Mouse (Mus musculus): ENCODE measurements around the gene Olfr356. TPM values are rescaled to one million over a fixed set of nuclear protein-coding genes. Genes with fewer than 3 reads are reported as not detected.

The Olfr356 gene
- not detected in 2 replicates for polyA plus RNA-seq (2015; fragmentation: Nextera tagmentation; extraction: Ambion mirVana)

DNA sequence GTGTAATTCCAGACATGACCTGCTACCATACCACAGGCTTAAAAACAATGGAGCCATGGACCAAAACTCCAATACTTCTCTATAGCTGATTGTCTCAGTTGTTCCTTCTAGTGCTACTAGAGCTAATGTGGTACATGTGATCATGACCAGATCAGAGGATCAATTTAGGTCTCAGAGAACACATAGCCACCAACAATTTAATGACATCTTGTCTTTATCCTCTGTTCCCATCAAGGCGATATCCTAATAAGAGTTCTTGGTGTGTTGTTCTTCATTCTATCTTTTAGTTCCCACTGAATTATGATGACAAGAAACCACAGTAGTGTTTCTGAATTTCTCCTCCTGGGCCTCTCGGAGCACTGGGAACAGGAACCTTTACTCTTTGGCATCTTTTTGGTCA is at the start of gene Olfr356:
TSS of gene Olfr356 (plus strand) at position 301 of the 400 bp plus-strand sequence.
- WGBS, result 78% methylated on average over 2 of the region's 2 CpGs
- no peaks in the 10 kb centered on the region for H3K36me3 ChIP-seq (ENCODE audit: control insufficient read depth, insufficient read depth)
- no peak within 1 kb of the TSS for H3K4me2 ChIP-seq (ENCODE audit: low read depth, low read length)
- no peak within 1 kb of the TSS for H3K9ac ChIP-seq (ENCODE audit: low read length)
- no peak within 1 kb of the TSS for H3K4me3 ChIP-seq (ENCODE audit: low read length)
- H3K9me3 ChIP-seq (replicated peaks; ENCODE audit: control insufficient read depth, low read length), result no peaks in the 10 kb centered on the region; the same call in none of the 2 replicates
- H3K4me1 ChIP-seq (ENCODE audit: control insufficient read depth, insufficient read depth, low read length), result no peaks in the 10 kb centered on the region
- no peaks in the 10 kb centered on the region for H3K27me3 ChIP-seq (ENCODE audit: control insufficient read depth, insufficient read depth, low read length)
- ATAC-seq (replicated peaks; ENCODE audit: extremely low read depth, insufficient read depth, low FRiP score), result no peak
- H3K27ac ChIP-seq (ENCODE audit: low read length), result no peak within 1 kb of the TSS

- H3K27ac ChIP-seq (ENCODE audit: low read length), result no peak within 1 kb of the TSS
- ATAC-seq (replicated peaks; ENCODE audit: extremely low read depth, insufficient read depth, low FRiP score), result no peak
- no peak within 1 kb of the TSS for H3K4me2 ChIP-seq (ENCODE audit: low read depth, low read length)
- no peaks in the 10 kb centered on the region; the same call in 1 of the 2 replicates for H3K9me3 ChIP-seq (replicated peaks; ENCODE audit: control insufficient read depth, low read length)
- H3K9ac ChIP-seq (ENCODE audit: low read length), result no peak within 1 kb of the TSS
- no peaks in the 10 kb centered on the region for H3K27me3 ChIP-seq (ENCODE audit: control insufficient read depth, insufficient read depth, low read length)
- H3K4me3 ChIP-seq (ENCODE audit: low read length), result no peak within 1 kb of the TSS
- no peaks in the 10 kb centered on the region for H3K4me1 ChIP-seq (ENCODE audit: control insufficient read depth, insufficient read depth, low read length)
- H3K36me3 ChIP-seq (ENCODE audit: control insufficient read depth, insufficient read depth), result no peaks in the 10 kb centered on the region
These were observed 44.1 kb upstream of the Olfr356 start, which contains the start of gene Olfr353 for GRCm38 (mm10) chr2:36892836-36893235. Gene Olfr353, minus strand, starts transcription at chr2:36892936.

- no peak overlapping the region for H3K4me2 ChIP-seq (ENCODE audit: low read depth, low read length)
- no peak for ATAC-seq (replicated peaks; ENCODE audit: extremely low read depth, insufficient read depth, low FRiP score)
- H3K9ac ChIP-seq (ENCODE audit: low read length), result no peak overlapping the region
- H3K27ac ChIP-seq (ENCODE audit: low read length), result no peak overlapping the region
- H3K27me3 ChIP-seq (ENCODE audit: control insufficient read depth, insufficient read depth, low read length), result no peaks in the 10 kb centered on the region
- peaks cover 2% of the 10 kb centered on the region; the same call in 1 of the 2 replicates for H3K9me3 ChIP-seq (replicated peaks; ENCODE audit: control insufficient read depth, low read length)
- no peak overlapping the region for H3K4me3 ChIP-seq (ENCODE audit: low read length)
- H3K36me3 ChIP-seq (ENCODE audit: control insufficient read depth, insufficient read depth), result no peaks in the 10 kb centered on the region
- no peaks in the 10 kb centered on the region for H3K4me1 ChIP-seq (ENCODE audit: control insufficient read depth, insufficient read depth, low read length)
These were observed 39.8 kb upstream of the Olfr356 start for GRCm38 (mm10) chr2:36897114-36897513.

DNA sequence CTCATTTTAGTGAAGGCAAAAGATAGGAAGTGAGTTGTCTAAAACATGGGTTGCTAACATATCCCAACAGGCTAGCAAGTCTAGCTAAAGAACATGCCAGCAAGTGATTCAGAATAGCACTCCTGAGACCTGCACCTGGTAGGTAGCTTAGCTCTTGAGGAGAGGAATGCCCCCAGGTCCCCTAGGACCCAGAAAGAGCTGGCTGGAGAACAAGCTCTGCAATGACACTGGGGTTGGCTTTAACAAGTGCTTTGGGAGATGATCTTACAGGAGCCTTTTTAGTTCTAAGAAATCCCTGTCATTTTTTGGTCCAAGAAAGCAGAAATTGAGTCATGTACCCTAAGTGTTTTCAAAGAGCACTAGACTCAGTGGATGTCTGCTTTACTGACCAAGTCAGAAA is 31.5 kb upstream of the Olfr356 start, which contains the start of gene Olfr354:
TSS of gene Olfr354 (plus strand) at position 301 of the 400 bp plus-strand sequence.
- Histone ChIP-seq H3K27me3 (ENCODE audit: control insufficient read depth, insufficient read depth, low read length) (no peaks in the 10 kb centered on the region), H3K9me3 (replicated peaks; ENCODE audit: control insufficient read depth, low read length) (peaks cover 6% of the 10 kb centered on the region; the same call in 1 of the 2 replicates), H3K36me3 (ENCODE audit: control insufficient read depth, insufficient read depth) (no peaks in the 10 kb centered on the region), H3K27ac (ENCODE audit: low read length) (no peak within 1 kb of the TSS), H3K4me1 (ENCODE audit: control insufficient read depth, insufficient read depth, low read length) (no peaks in the 10 kb centered on the region), H3K4me3 (ENCODE audit: low read length) (no peak within 1 kb of the TSS), H3K4me2 (ENCODE audit: low read depth, low read length) (no peak within 1 kb of the TSS), H3K9ac (ENCODE audit: low read length) (no peak within 1 kb of the TSS)
- ATAC-seq (replicated peaks; ENCODE audit: extremely low read depth, insufficient read depth, low FRiP score), result no peak

DNA sequence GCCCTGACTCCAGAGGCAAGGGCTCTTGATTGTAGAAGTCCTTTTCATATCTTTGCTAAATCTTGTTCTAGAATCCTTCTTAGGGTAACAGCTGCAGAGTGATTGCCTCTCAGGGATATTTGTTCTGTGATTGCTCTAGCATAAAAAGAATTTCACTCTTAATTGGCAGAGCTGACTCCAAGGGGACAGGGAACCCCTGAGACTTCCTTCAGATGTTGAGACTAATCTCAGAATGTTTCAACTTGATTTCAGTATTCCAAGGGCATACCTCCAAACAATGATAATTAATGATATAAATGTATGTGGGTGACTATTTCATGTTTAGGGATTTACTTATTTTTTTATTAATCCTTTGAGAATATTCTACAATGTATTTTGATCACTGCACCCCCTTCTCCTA is 8.1 kb upstream of the Olfr356 start, which contains the start of gene Olfr355:
TSS of gene Olfr355 (minus strand) at position 101 of the 400 bp plus-strand sequence.
- no peak for ATAC-seq (replicated peaks; ENCODE audit: extremely low read depth, insufficient read depth, low FRiP score)
- Histone ChIP-seq H3K4me1 (ENCODE audit: control insufficient read depth, insufficient read depth, low read length) (no peaks in the 10 kb centered on the region), H3K9me3 (replicated peaks; ENCODE audit: control insufficient read depth, low read length) (peaks cover 2% of the 10 kb centered on the region; the same call in 1 of the 2 replicates), H3K4me3 (ENCODE audit: low read length) (no peak within 1 kb of the TSS), H3K4me2 (ENCODE audit: low read depth, low read length) (no peak within 1 kb of the TSS), H3K36me3 (ENCODE audit: control insufficient read depth, insufficient read depth) (no peaks in the 10 kb centered on the region), H3K27ac (ENCODE audit: low read length) (no peak within 1 kb of the TSS), H3K27me3 (ENCODE audit: control insufficient read depth, insufficient read depth, low read length) (no peaks in the 10 kb centered on the region), H3K9ac (ENCODE audit: low read length) (no peak within 1 kb of the TSS)

Other genes with a start within 250 kb of the Olfr356 start
- gene Olfr347, start 205.2 kb upstream of the Olfr356 start, polyA plus RNA-seq (2015; fragmentation: Nextera tagmentation; extraction: Ambion mirVana), result not detected in 2 replicates
- not detected in 2 replicates for gene Olfr348, start 152.8 kb upstream of the Olfr356 start, polyA plus RNA-seq (2015; fragmentation: Nextera tagmentation; extraction: Ambion mirVana)
- gene Olfr50, start 146.6 kb upstream of the Olfr356 start, polyA plus RNA-seq (2015; fragmentation: Nextera tagmentation; extraction: Ambion mirVana), result not detected in 2 replicates
- not detected in 2 replicates for gene Olfr3, start 120.1 kb upstream of the Olfr356 start, polyA plus RNA-seq (2015; fragmentation: Nextera tagmentation; extraction: Ambion mirVana)
- not detected in 2 replicates for gene Olfr350, start 90.8 kb upstream of the Olfr356 start, polyA plus RNA-seq (2015; fragmentation: Nextera tagmentation; extraction: Ambion mirVana)
- not detected in 2 replicates for gene Olfr351, start 74.5 kb upstream of the Olfr356 start, polyA plus RNA-seq (2015; fragmentation: Nextera tagmentation; extraction: Ambion mirVana)
- gene Olfr352, start 68.7 kb upstream of the Olfr356 start, polyA plus RNA-seq (2015; fragmentation: Nextera tagmentation; extraction: Ambion mirVana), result not detected in 2 replicates
- gene Olfr353, start 44.2 kb upstream of the Olfr356 start, polyA plus RNA-seq (2015; fragmentation: Nextera tagmentation; extraction: Ambion mirVana), result not detected in 2 replicates
- not detected in 2 replicates for gene Olfr354, start 31.4 kb upstream of the Olfr356 start, polyA plus RNA-seq (2015; fragmentation: Nextera tagmentation; extraction: Ambion mirVana)
- gene Olfr355, start 8.2 kb upstream of the Olfr356 start, polyA plus RNA-seq (2015; fragmentation: Nextera tagmentation; extraction: Ambion mirVana), result not detected in 2 replicates
- not detected in 2 replicates for gene Olfr357, start 56.7 kb downstream of the Olfr356 start, polyA plus RNA-seq (2015; fragmentation: Nextera tagmentation; extraction: Ambion mirVana)
- gene Olfr358, start 72.2 kb downstream of the Olfr356 start, polyA plus RNA-seq (2015; fragmentation: Nextera tagmentation; extraction: Ambion mirVana), result not detected in 2 replicates
- gene Olfr360, start 128.6 kb downstream of the Olfr356 start, polyA plus RNA-seq (2015; fragmentation: Nextera tagmentation; extraction: Ambion mirVana), result not detected in 2 replicates
- not detected in 2 replicates for gene Olfr361, start 152.2 kb downstream of the Olfr356 start, polyA plus RNA-seq (2015; fragmentation: Nextera tagmentation; extraction: Ambion mirVana)
- not detected in 2 replicates for gene Olfr362, start 180.8 kb downstream of the Olfr356 start, polyA plus RNA-seq (2015; fragmentation: Nextera tagmentation; extraction: Ambion mirVana)
- gene Olfr364-ps1, start 202.2 kb downstream of the Olfr356 start, polyA plus RNA-seq (2015; fragmentation: Nextera tagmentation; extraction: Ambion mirVana), result not detected in 2 replicates